Mouse (Mus musculus): ENCODE measurements around the gene Anapc15-ps.

DNA sequence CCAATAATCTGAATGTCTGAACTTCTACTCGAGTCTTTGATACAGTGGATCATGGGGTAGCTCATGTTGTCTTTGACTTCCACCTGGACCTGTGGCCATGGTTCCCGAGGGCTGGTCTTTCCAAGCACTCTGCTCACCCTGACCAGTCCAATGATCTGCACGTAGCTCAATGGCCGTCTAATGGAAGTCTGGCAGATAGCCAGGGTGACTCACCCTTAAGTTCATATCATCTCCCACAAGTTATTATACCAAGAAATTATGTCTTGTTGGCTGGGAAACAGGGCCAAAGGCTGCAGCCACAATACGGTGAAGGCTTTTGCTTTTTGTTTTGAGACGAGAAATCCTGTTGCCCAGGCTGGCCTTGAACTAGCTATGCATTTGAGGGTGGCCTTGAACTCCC lies 45.9 kb downstream of the Anapc15-ps start:
- TF ChIP-seq CTCF (IDR thresholded peaks at IDR 0.05; ENCODE audit: low read depth): no peak
- TF ChIP-seq EP300 (IDR thresholded peaks at IDR 0.05; ENCODE audit: low read depth): no peak

Measured in liver, embryonic 14.5 days (tissue).